Mouse (Mus musculus) brain, embryonic 14.5 days (tissue): ENCODE data around the gene Ttc28.

ENCODE experiments used
- CTCF ChIP-seq: fragments of 200-500 bp; IDR thresholded peaks from 2 replicates; pipeline ENCODE4 v1.5.1; 2012; ENCODE audit warnings: inconsistent platforms, mild to moderate bottlenecking, moderate library complexity, borderline replicate concordance; ENCODE audit not compliant: insufficient read depth, insufficient read length; ENCODE audit errors: extremely low read depth
- POLR2A ChIP-seq: fragments of 200-500 bp; IDR thresholded peaks from 2 replicates; pipeline ENCODE4 v1.6.1; 2012; ENCODE audit warnings: mild to moderate bottlenecking, inconsistent platforms, borderline replicate concordance; ENCODE audit not compliant: poor library complexity, insufficient read depth, insufficient read length, severe bottlenecking; ENCODE audit errors: extremely low read depth

DNA sequence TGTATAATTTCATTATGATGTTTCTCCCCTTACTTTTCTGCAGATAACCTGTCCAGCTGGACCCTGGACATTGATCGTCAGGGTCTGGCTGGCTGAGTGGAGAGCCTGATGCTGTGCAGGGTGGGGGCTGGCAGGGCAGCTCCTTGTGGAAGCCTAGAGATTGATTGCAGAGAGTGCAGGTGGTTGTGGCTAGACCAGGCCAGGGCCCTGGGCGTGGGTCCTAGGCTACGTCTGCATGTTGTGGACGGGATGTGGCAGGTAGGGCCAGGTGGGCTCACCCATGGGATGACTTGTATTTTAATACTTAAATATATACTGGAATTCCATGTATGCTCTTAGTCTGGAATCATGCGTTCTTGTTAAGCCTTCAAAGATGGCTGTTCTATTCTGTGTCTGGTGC is 201.0 kb downstream of the Ttc28 start:
- no peak for TF ChIP-seq CTCF
- TF ChIP-seq POLR2A: no peak
